Mouse (Mus musculus): Measurements from ENCODE around the gene Wdr24. TPM values are rescaled to one million over a fixed set of nuclear protein-coding genes. Genes with fewer than 3 reads are reported as not detected.

The Wdr24 gene
- polyA plus RNA-seq (2016; fragmentation: Nextera tagmentation; extraction: Ambion mirVana) = 25.9 and 27.0 TPM in 2 replicates

- Histone ChIP-seq H3K4me3 (peak within 1 kb of the TSS; percentile 55), H3K4me1 (peaks cover 49% of the 10 kb centered on the region), H3K4me2 (replicated peaks) (peak within 1 kb of the TSS; percentile 74), H3K27ac (peak within 1 kb of the TSS; percentile 70; the same call in 1 of the 2 replicates), H3K9ac (peak within 1 kb of the TSS; percentile 80), H3K36me3 (peaks cover 36% of the 10 kb centered on the region), H3K9me3 (replicated peaks) (no peaks in the 10 kb centered on the region), H3K27me3 (peaks cover 24% of the 10 kb centered on the region)
- WGBS = under 1% methylated on average over 18 of the region's 18 CpGs
- ATAC-seq (ENCODE audit: low FRiP score) = peak; percentile 51
Measured at GRCm38 (mm10) chr17:25823452-25823851, at the start of gene Wdr24. Gene Wdr24, plus strand, starts transcription at chr17:25823627.

- Histone ChIP-seq H3K27me3 (no peaks in the 10 kb centered on the region), H3K4me1 (peaks cover 10% of the 10 kb centered on the region), H3K4me2 (replicated peaks) (no peak overlapping the region), H3K9me3 (replicated peaks) (no peaks in the 10 kb centered on the region), H3K9ac (no peak overlapping the region), H3K4me3 (no peak overlapping the region), H3K36me3 (peaks cover 19% of the 10 kb centered on the region; the same call in 1 of the 2 replicates), H3K27ac (no peak overlapping the region)
- WGBS = 84% methylated on average over 10 of the region's 10 CpGs
- ATAC-seq (ENCODE audit: low FRiP score) = no peak
Measured at GRCm38 (mm10) chr17:25775318-25776062, 47.9 kb upstream of the Wdr24 start.

GRCm38 (mm10) chr17:25777948-25778347 lies 45.5 kb upstream of the Wdr24 start:
- H3K9me3 ChIP-seq (replicated peaks) = no peaks in the 10 kb centered on the region
- 95% methylated on average over 5 of the region's 5 CpGs for WGBS
- H3K36me3 ChIP-seq = peaks cover 44% of the 10 kb centered on the region
- H3K27ac ChIP-seq = no peak overlapping the region
- H3K4me2 ChIP-seq (replicated peaks) = no peak overlapping the region
- no peaks in the 10 kb centered on the region for H3K27me3 ChIP-seq
- no peak overlapping the region for H3K4me3 ChIP-seq
- H3K9ac ChIP-seq = no peak overlapping the region
- ATAC-seq (ENCODE audit: low FRiP score) = no peak
- H3K4me1 ChIP-seq = peaks cover 11% of the 10 kb centered on the region

GRCm38 (mm10) chr17:25781339-25781738 lies 42.1 kb upstream of the Wdr24 start:
- Histone ChIP-seq H3K36me3 (peaks cover 57% of the 10 kb centered on the region), H3K9me3 (replicated peaks) (no peaks in the 10 kb centered on the region), H3K27ac (no peak overlapping the region; the same call in 1 of the 2 replicates), H3K4me1 (peaks cover 23% of the 10 kb centered on the region), H3K4me3 (no peak overlapping the region), H3K4me2 (replicated peaks) (no peak overlapping the region), H3K27me3 (no peaks in the 10 kb centered on the region), H3K9ac (no peak overlapping the region)
- 86% methylated on average over 6 of the region's 6 CpGs for WGBS
- ATAC-seq (ENCODE audit: low FRiP score) = no peak

- Histone ChIP-seq H3K27me3 (no peaks in the 10 kb centered on the region), H3K9me3 (replicated peaks) (no peaks in the 10 kb centered on the region), H3K4me2 (replicated peaks) (no peak overlapping the region), H3K27ac (no peak overlapping the region), H3K4me3 (no peak overlapping the region), H3K4me1 (peaks cover 23% of the 10 kb centered on the region), H3K9ac (no peak overlapping the region; the same call in 1 of the 2 replicates), H3K36me3 (peaks cover 66% of the 10 kb centered on the region)
- WGBS = 80% methylated on average over 7 of the region's 7 CpGs
- no peak for ATAC-seq (ENCODE audit: low FRiP score)
Measured at GRCm38 (mm10) chr17:25783086-25783485, 40.3 kb upstream of the Wdr24 start.

GRCm38 (mm10) chr17:25783861-25784574 lies 39.4 kb upstream of the Wdr24 start:
- Histone ChIP-seq H3K36me3 (peaks cover 63% of the 10 kb centered on the region), H3K27ac (no peak overlapping the region), H3K9me3 (replicated peaks) (no peaks in the 10 kb centered on the region), H3K27me3 (no peaks in the 10 kb centered on the region), H3K9ac (peak overlapping the region; percentile 82), H3K4me3 (peak overlapping the region; percentile 68), H3K4me2 (replicated peaks) (peak overlapping the region; percentile 79), H3K4me1 (peaks cover 23% of the 10 kb centered on the region)
- ATAC-seq (ENCODE audit: low FRiP score) = no peak
- WGBS = 84% methylated on average over 15 of the region's 15 CpGs

- WGBS = under 1% methylated on average over 23 of the region's 23 CpGs
- Histone ChIP-seq H3K9ac (peak within 1 kb of the TSS; percentile 82), H3K9me3 (replicated peaks) (no peaks in the 10 kb centered on the region), H3K4me3 (peak within 1 kb of the TSS; percentile 68), H3K27ac (peak within 1 kb of the TSS; percentile 93), H3K4me2 (replicated peaks) (peak within 1 kb of the TSS; percentile 79), H3K36me3 (peaks cover 65% of the 10 kb centered on the region), H3K27me3 (no peaks in the 10 kb centered on the region), H3K4me1 (peaks cover 23% of the 10 kb centered on the region)
- ATAC-seq (ENCODE audit: low FRiP score) = peak; percentile 77
Measured at GRCm38 (mm10) chr17:25785281-25785745, 38.1 kb upstream of the Wdr24 start, which contains the start of gene Haghl. Gene Haghl, minus strand, starts transcription at chr17:25785673.

- H3K27ac ChIP-seq = peak within 1 kb of the TSS; percentile 93
- H3K9me3 ChIP-seq (replicated peaks) = no peaks in the 10 kb centered on the region
- H3K4me1 ChIP-seq = peaks cover 32% of the 10 kb centered on the region
- peak within 1 kb of the TSS; percentile 79 for H3K4me2 ChIP-seq (replicated peaks)
- H3K27me3 ChIP-seq = no peaks in the 10 kb centered on the region
- WGBS = 86% methylated on average over 3 of the region's 3 CpGs
- peaks cover 56% of the 10 kb centered on the region for H3K36me3 ChIP-seq
- H3K4me3 ChIP-seq = peak within 1 kb of the TSS; percentile 68
- ATAC-seq (ENCODE audit: low FRiP score) = no peak
- H3K9ac ChIP-seq = peak within 1 kb of the TSS; percentile 82; the same call in 1 of the 2 replicates
Measured at GRCm38 (mm10) chr17:25786280-25786679, 37.1 kb upstream of the Wdr24 start, which contains the start of gene Ccdc78. Gene Ccdc78, plus strand, starts transcription at chr17:25786580.

GRCm38 (mm10) chr17:25786781-25787504 lies 36.5 kb upstream of the Wdr24 start:
- ATAC-seq (ENCODE audit: low FRiP score) = no peak
- H3K9me3 ChIP-seq (replicated peaks) = no peaks in the 10 kb centered on the region
- H3K4me2 ChIP-seq (replicated peaks) = no peak overlapping the region
- H3K4me1 ChIP-seq = peaks cover 36% of the 10 kb centered on the region
- no peak overlapping the region for H3K9ac ChIP-seq
- 93% methylated on average over 9 of the region's 9 CpGs for whole genome bisulfite sequencing
- peaks cover 49% of the 10 kb centered on the region for H3K36me3 ChIP-seq
- H3K27ac ChIP-seq = no peak overlapping the region
- H3K27me3 ChIP-seq = no peaks in the 10 kb centered on the region
- no peak overlapping the region for H3K4me3 ChIP-seq

GRCm38 (mm10) chr17:25791320-25791842 lies 32.0 kb upstream of the Wdr24 start:
- peak overlapping the region; percentile 93 for H3K27ac ChIP-seq
- H3K9ac ChIP-seq = peak overlapping the region; percentile 83
- no peaks in the 10 kb centered on the region for H3K9me3 ChIP-seq (replicated peaks)
- H3K4me1 ChIP-seq = peaks cover 51% of the 10 kb centered on the region
- peak overlapping the region; percentile 89 for H3K4me2 ChIP-seq (replicated peaks)
- 29% methylated on average over 19 of the region's 19 CpGs for WGBS
- ATAC-seq (ENCODE audit: low FRiP score) = no peak
- H3K36me3 ChIP-seq = peaks cover 26% of the 10 kb centered on the region
- peak overlapping the region; percentile 68 for H3K4me3 ChIP-seq
- no peaks in the 10 kb centered on the region for H3K27me3 ChIP-seq

GRCm38 (mm10) chr17:25791843-25792527 lies 31.4 kb upstream of the Wdr24 start:
- Histone ChIP-seq H3K4me2 (replicated peaks) (peak overlapping the region; percentile 89), H3K4me1 (peaks cover 54% of the 10 kb centered on the region), H3K4me3 (peak overlapping the region; percentile 68), H3K27ac (peak overlapping the region; percentile 93), H3K9me3 (replicated peaks) (no peaks in the 10 kb centered on the region), H3K27me3 (no peaks in the 10 kb centered on the region), H3K36me3 (peaks cover 22% of the 10 kb centered on the region), H3K9ac (peak overlapping the region; percentile 83)
- peak; percentile 26 for ATAC-seq (ENCODE audit: low FRiP score)
- under 1% methylated on average over 45 of the region's 45 CpGs for WGBS

Data from hindbrain, embryonic 12.5 days (tissue).